Mouse (Mus musculus) E14TG2a.4 (cell line): ENCODE measurements around the gene Wnt5b.

ENCODE experiments used
- CTCF ChIP-seq: conservative IDR thresholded peaks from 2 replicates; pipeline ENCODE4 v1.5.1; 2014; ENCODE audit warnings: low read length
- NANOG ChIP-seq: IDR thresholded peaks from 2 replicates; pipeline ENCODE4 v1.6.1; 2014; ENCODE audit warnings: borderline replicate concordance, low read length, mixed read lengths

DNA sequence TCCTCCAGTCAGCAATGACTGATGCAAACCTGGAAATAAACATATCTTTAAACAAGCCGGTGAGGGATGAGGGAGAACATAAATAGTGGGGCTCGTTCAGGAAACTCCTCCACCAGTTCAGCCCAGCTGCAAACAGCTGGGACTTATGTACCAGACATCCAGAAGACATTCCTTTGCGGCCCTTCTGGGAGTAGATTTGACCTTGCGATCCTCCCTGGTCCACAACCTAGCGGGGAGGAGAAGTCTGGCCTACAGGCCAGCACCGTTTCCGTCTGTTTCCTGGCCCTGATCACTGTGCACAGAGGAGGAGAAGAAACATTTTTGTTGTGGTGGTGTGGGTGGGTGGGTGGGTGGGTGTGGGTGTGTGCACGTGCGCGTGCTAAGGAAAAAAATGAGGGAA lies 18.4 kb upstream of the Wnt5b start:
- TF ChIP-seq CTCF: no peak
- no peak for TF ChIP-seq NANOG
